Mouse (Mus musculus): ENCODE results near the gene Gpc1.

GRCm38 (mm10) chr1:92802362-92802761 lies 29.1 kb upstream of the Gpc1 start:
- TF ChIP-seq CTCF (IDR thresholded peaks at IDR 0.05; ENCODE audit: low read depth, low read length) (no peak), POLR2A (IDR thresholded peaks at IDR 0.05; ENCODE audit: borderline replicate concordance, low read depth, low read length) (no peak)

Measured in bone marrow macrophage, adult 2 months (primary cell).